Mouse (Mus musculus) heart, adult 2 months (tissue): ENCODE results near the gene Actl10.

ENCODE experiments used
- CTCF ChIP-seq: fragments of 200-600 bp; IDR thresholded peaks from 2 replicates; pipeline ENCODE4 v1.8.1; 2022; ENCODE audit warnings: antibody characterized with exemption, mild to moderate bottlenecking, moderate library complexity
- EP300 ChIP-seq: fragments of 200-500 bp; IDR thresholded peaks from 2 replicates; pipeline ENCODE4 v1.6.1; 2011; ENCODE audit warnings: low read depth, low read length, control low read depth; ENCODE audit not compliant: insufficient read depth

DNA sequence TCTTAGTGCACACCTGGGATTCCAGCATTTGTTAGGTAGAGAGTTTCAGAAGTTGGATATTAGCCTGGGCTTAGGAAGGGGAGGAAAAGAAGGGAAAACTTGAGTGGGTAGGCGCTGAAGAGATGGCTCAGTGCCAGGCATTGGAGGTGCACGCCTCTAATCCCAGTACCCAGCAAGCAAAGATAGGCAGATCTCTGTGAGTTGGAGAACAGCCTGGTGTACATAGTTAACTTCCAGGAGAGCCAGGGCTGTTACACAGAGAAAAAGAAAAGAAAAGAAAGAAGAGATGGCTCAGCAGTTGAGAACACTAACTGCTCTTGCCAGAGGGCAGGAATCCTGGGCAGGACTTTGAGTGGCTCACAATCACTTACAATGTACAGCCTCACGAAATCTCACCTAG, 25.0 kb upstream of the Actl10 start:
- TF ChIP-seq CTCF (no peak), EP300 (no peak)
